Mouse (Mus musculus) erythroblast, embryonic 14.5 days (primary cell): ENCODE data around the gene Gpr158.

Source experiments
- GATA1 ChIP-seq: IDR thresholded peaks from 2 replicates; pipeline ENCODE4 v1.6.1; 2012; ENCODE audit warnings: low read length, inconsistent platforms, mixed read lengths
- TAL1 ChIP-seq: IDR thresholded peaks from 3 replicates; pipeline ENCODE4 v1.6.1; 2012; ENCODE audit warnings: low read length, inconsistent platforms, mixed read lengths

DNA sequence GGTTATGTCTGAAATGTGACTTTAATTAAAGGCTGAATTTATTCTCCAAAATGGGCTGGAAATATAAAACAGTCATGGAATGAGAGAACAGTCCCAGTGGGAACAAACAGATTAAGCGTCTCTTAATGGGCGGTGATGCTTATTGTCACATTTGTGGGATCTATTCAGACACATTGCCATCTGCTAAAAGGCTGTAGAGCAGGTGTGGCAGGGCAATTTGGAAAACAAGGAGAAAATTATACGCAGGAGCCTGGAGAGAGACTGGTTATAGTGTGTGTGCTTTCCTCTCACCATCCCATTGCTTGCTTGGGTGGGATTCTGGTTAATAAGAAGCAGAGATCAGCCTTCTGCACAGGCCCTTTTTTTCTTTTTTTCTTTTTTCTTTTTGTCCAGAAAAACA lies 32.3 kb downstream of the Gpr158 start:
- TF ChIP-seq TAL1 (no peak), GATA1 (no peak)
